ENCODE assay signal across 10 mouse cellular contexts in the genomic region with DNA sequence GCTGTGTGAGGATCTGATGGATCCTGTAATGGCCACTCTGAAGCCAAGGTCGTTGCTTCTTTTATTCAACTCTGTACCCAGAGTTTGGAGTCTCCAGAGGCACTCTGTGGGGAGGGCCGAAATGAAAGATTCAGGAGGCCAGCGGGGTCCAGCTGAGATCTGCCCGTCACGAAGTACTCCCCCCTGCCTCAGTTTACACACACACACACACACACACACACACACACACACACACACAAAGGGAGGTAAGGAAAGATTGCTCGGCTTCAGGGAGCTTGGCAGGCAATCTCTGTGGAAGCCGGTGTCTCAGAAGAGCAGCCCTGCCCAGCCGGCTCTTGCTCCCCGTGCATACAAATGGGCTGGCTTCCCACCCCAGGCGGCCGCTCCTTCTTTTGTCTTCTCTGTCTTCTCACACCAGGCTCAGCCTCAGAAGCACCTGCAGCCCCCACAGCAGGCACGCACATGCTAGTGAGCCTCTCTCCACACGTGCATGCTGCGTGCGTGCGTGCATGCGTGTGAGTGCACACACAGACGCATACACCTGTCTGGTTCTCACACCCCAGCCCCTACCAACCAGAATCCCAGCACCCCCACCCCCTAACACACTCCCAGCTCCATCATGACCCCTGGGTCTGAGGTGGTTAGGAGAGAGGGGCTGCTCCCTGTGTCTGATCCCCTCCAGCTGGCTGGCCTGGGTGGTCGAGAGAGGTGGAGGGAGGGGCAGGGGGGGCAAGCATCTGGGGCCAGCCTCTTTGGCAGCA.
DNase-seq lines count a peak whose midpoint lies in the region; ATAC-seq and TF ChIP-seq lines count a peak whose summit lies in the region.
"Had no signal": no experiment of that assay in that cellular context is flagged by ENCODE, and none has a peak within 500 bp of the region (broad histone marks: within the 10 kb centered on the region; RNA-seq: fewer than 3 reads in every experiment).

No protein-coding gene starts in this region.

- ATAC-seq in lung, embryonic 14.5 days (ENCODE audit: insufficient read depth): no peak
- peak; percentile 31 for ATAC-seq in forebrain, embryonic 11.5 days (replicated peaks; ENCODE audit: low FRiP score)
- peak; percentile 17; the same call in 1 of the 2 replicates for ATAC-seq in intestine, postnatal 0 days
- peak; percentile 32; the same call in 1 of the 2 replicates for ATAC-seq in stomach, embryonic 15.5 days (ENCODE audit: insufficient read depth, low FRiP score, low read depth)

- H3K4me1 ChIP-seq in lung, embryonic 14.5 days (ENCODE audit: insufficient read depth): peaks cover 28% of the 10 kb centered on the region
- peaks cover 55% of the 10 kb centered on the region for H3K4me1 ChIP-seq in forebrain, embryonic 11.5 days (replicated peaks; ENCODE audit: control insufficient read depth, insufficient read depth, low read length)
- H3K4me1 ChIP-seq in intestine, postnatal 0 days (replicated peaks; ENCODE audit: control insufficient read depth, insufficient read depth, low read length): peaks cover 10% of the 10 kb centered on the region; the same call in 1 of the 2 replicates
- peaks cover 44% of the 10 kb centered on the region for H3K4me1 ChIP-seq in stomach, embryonic 15.5 days

- H3K27me3 ChIP-seq in lung, embryonic 14.5 days (ENCODE audit: insufficient read depth, low read length): no peaks in the 10 kb centered on the region
- H3K27me3 ChIP-seq in forebrain, embryonic 11.5 days (ENCODE audit: control insufficient read depth, insufficient read depth, low read length): peaks cover 3% of the 10 kb centered on the region; the same call in 1 of the 2 replicates
- H3K27me3 ChIP-seq in intestine, postnatal 0 days (replicated peaks; ENCODE audit: control insufficient read depth, insufficient read depth, low read length): no peaks in the 10 kb centered on the region
- H3K27me3 ChIP-seq in stomach, embryonic 15.5 days (replicated peaks): no peaks in the 10 kb centered on the region

- DNase-seq in lung, embryonic 14.5 days: peak; percentile 37
- no peak for DNase-seq in lung, postnatal 10 days
- DNase-seq in forebrain, embryonic 11.5 days (ENCODE audit: low spot score): peak; percentile 79
- no peak for DNase-seq in frontal cortex, adult 2 months (ENCODE audit: extremely low spot score in 1 of 2, low spot score in 1 of 2)
- DNase-seq in adrenal gland, postnatal 10 days: no peak
- no peak for DNase-seq in urinary bladder, postnatal 10 days (ENCODE audit: low spot score)
- DNase-seq: kidney, adult 11 months; lung, postnatal 36 days had no signal

- H3K9ac ChIP-seq in lung, embryonic 14.5 days: no peak overlapping the region
- peak overlapping the region; percentile 46; the same call in 1 of the 2 replicates for H3K9ac ChIP-seq in forebrain, embryonic 11.5 days (ENCODE audit: low read length)
- no peak overlapping the region for H3K9ac ChIP-seq in intestine, postnatal 0 days (ENCODE audit: low read depth, low read length)
- H3K9ac ChIP-seq in stomach, embryonic 15.5 days: no peak overlapping the region

- H3K9me3 ChIP-seq in lung, embryonic 14.5 days (ENCODE audit: low read depth, low read length): no peaks in the 10 kb centered on the region
- no peaks in the 10 kb centered on the region for H3K9me3 ChIP-seq in forebrain, embryonic 11.5 days (ENCODE audit: control insufficient read depth, low read length)
- H3K9me3 ChIP-seq in intestine, postnatal 0 days (ENCODE audit: control insufficient read depth): no peaks in the 10 kb centered on the region
- no peaks in the 10 kb centered on the region for H3K9me3 ChIP-seq in stomach, embryonic 15.5 days

- no peak for TF ChIP-seq CTCF in lung, embryonic 14.5 days (IDR thresholded peaks at IDR 0.05; ENCODE audit: low read depth)
- TF ChIP-seq CTCF in intestine, postnatal 0 days (IDR thresholded peaks at IDR 0.05; ENCODE audit: low read depth): no peak

- 20% methylated on average over 19 of the region's 19 CpGs for WGBS in lung, embryonic 14.5 days
- WGBS in forebrain, embryonic 11.5 days: 3% methylated on average over 19 of the region's 19 CpGs
- WGBS in intestine, postnatal 0 days: 42% methylated on average over 19 of the region's 19 CpGs
- 22% methylated on average over 19 of the region's 19 CpGs for WGBS in stomach, embryonic 15.5 days

- H3K36me3 ChIP-seq in lung, embryonic 14.5 days (ENCODE audit: insufficient read depth): no peaks in the 10 kb centered on the region
- H3K36me3 ChIP-seq in forebrain, embryonic 11.5 days (ENCODE audit: control insufficient read depth, insufficient read depth, low read length): no peaks in the 10 kb centered on the region
- no peaks in the 10 kb centered on the region for H3K36me3 ChIP-seq in intestine, postnatal 0 days (ENCODE audit: control insufficient read depth, insufficient read depth)
- H3K36me3 ChIP-seq in stomach, embryonic 15.5 days: no peaks in the 10 kb centered on the region

- H3K27ac ChIP-seq in lung, embryonic 14.5 days (ENCODE audit: low read depth): no peak overlapping the region
- H3K27ac ChIP-seq in forebrain, embryonic 11.5 days (ENCODE audit: low read depth, low read length): peak overlapping the region; percentile 94
- no peak overlapping the region for H3K27ac ChIP-seq in intestine, postnatal 0 days (ENCODE audit: low read depth, low read length)
- peak overlapping the region; percentile 51; the same call in 1 of the 2 replicates for H3K27ac ChIP-seq in stomach, embryonic 15.5 days

- H3K4me3 ChIP-seq in lung, embryonic 14.5 days (ENCODE audit: low read depth, low read length): no peak overlapping the region
- H3K4me3 ChIP-seq in forebrain, embryonic 11.5 days (ENCODE audit: low read depth, low read length): no peak overlapping the region
- no peak overlapping the region for H3K4me3 ChIP-seq in intestine, postnatal 0 days (ENCODE audit: low read depth, low read length)
- no peak overlapping the region for H3K4me3 ChIP-seq in stomach, embryonic 15.5 days (replicated peaks)

- H3K4me2 ChIP-seq in lung, embryonic 14.5 days: no peak overlapping the region
- peak overlapping the region; percentile 32; the same call in 1 of the 2 replicates for H3K4me2 ChIP-seq in forebrain, embryonic 11.5 days (ENCODE audit: low read depth, low read length, severe bottlenecking)
- H3K4me2 ChIP-seq in intestine, postnatal 0 days (replicated peaks; ENCODE audit: low read depth): no peak overlapping the region
- 0 out of 2 replicates have a peak overlapping the region, but pooled peaks have one; percentile 8 for H3K4me2 ChIP-seq in stomach, embryonic 15.5 days

Comparison
In these comparisons a context has a peak if more than half of its experiments do, and no peak if none do; other contexts are left out.
1. DNase-seq: peak in lung, embryonic 14.5 days (single experiment) and forebrain, embryonic 11.5 days (single experiment); none in lung, postnatal 10 days (single experiment), frontal cortex, adult 2 months (0 of 2), adrenal gland, postnatal 10 days (single experiment) and urinary bladder, postnatal 10 days (single experiment).
2. H3K27ac ChIP-seq: peak in forebrain, embryonic 11.5 days (single experiment) and stomach, embryonic 15.5 days (single experiment); none in lung, embryonic 14.5 days (single experiment) and intestine, postnatal 0 days (single experiment).
3. H3K4me2 ChIP-seq: peak in forebrain, embryonic 11.5 days (single experiment) and stomach, embryonic 15.5 days (single experiment); none in lung, embryonic 14.5 days (single experiment) and intestine, postnatal 0 days (single experiment).